Mouse (Mus musculus) retina, embryonic 14.5 days (tissue): ENCODE measurements around the gene Il24.

Experiments
- DNase-seq: peaks from one replicate; pipeline ENCODE4 v3.0.0-alpha.2; 2015; ENCODE audit warnings: low spot score

The Il24 gene

DNA sequence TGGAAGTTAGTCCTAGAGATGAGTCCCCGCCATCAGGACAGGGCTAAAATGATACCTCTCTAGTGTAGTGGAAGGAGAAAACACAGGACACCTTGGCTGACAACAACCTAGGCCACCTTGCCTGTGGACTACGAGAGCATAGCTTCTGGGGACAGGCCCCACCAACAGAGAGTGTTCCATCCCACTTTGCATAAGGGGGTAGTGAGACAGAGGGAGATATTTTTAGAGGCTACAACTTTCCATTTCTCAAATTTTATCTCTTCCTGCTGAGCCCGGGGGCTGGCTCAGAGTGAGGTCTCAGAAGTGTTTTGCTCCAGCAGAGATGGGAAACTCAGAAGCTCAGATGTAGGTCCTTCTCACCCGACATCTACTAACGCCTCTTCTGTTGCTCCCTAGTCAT, 36.8 kb downstream of the Il24 start:
- no peak for DNase-seq

DNA sequence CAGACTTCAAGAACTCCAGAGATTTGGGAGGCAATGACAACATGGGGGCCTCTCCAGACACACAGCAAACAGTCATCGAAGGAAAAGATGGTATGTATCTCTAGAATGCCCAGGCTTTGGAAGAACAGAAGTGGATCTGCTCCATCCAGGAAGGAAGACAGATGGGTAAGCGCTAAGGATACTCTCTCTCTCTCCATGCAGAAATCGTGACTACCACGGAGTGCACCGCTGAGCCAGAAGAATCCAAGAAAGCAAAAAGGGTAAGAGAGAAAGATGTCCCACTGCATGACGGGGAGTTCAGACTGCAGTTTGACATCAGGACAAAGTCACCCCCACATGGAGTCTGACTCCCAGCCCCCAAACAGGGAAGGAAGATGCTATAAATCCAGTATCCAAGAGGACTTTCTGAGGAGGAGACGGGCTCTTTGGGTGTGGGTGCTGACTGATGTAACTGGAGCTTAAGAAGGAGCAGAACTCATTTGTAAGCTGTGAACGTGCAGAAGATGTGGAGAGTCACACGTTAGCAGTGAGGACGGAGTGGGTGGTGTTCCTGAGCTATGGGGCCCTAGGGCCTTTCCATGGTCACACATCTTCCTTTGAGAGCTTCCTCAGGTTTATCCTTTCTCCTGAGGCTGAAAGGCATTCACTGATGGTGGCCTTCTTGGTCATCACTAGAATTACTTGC, 37.6 kb downstream of the Il24 start:
- no peak for DNase-seq

DNA sequence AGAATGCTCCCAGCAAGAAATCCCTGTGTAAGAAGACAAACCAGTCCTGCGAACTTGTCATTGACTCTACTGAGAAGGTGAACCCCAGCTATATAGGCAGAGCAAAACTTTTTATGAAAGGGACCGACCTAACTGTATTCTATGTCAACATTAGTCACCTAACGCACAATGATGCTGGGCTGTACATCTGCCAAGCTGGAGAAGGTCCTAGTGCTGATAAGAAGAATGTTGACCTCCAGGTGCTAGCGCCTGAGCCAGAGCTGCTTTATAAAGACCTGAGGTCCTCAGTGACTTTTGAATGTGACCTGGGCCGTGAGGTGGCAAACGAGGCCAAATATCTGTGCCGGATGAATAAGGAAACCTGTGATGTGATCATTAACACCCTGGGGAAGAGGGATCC, 42.7 kb downstream of the Il24 start:
- no peak for DNase-seq

DNA sequence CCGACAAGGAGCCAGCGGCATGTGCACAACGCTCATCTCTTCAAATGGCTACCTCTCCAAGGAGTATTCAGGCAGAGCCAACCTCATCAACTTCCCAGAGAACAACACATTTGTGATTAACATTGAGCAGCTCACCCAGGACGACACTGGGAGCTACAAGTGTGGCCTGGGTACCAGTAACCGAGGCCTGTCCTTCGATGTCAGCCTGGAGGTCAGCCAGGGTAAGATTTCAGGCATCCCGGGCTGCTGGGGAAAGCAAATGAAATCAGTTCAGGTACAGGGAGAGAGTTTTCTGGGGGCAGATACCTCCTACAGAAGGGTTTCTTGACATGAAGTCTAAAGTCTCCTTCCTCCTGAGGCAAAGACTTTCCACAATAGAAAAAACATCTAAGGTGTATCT, 45.6 kb downstream of the Il24 start:
- no peak for DNase-seq

DNA sequence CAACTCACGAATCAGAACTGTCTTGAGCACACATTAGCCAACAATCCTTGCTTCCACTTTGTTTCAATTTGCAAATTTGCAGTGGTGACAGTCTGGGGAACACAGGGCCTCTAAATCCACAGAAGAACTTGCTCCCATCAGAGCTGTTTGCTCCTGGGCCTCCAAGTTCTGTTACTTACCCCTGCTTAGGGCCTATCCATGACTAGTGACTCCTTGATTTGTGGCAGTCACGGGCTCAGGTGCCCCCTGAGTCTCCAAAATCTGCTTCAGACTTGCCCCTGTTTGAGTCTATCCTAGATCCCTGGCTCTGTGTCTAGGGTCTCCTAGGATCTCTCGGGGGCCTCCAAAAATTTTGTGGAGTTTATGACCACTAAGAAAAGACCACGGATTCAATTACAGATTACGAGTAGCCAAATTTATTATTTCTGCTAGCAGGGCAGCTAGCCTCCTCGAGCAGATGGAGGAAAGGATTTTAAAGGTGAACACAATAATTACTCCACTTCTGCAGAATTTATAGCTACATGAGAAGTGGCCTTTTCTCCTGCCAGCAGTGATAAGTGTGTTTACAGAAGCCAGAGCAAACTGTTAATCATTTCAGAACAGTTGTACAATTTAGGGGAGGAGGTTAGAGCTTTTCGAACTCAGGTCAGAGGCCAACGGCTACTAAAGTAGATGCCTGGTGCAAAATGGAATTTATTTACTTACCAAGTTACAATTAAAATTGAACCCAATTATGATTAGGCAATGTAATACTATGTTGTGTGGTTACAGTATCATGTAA, 46.5 kb downstream of the Il24 start:
- DNase-seq = no peak

DNA sequence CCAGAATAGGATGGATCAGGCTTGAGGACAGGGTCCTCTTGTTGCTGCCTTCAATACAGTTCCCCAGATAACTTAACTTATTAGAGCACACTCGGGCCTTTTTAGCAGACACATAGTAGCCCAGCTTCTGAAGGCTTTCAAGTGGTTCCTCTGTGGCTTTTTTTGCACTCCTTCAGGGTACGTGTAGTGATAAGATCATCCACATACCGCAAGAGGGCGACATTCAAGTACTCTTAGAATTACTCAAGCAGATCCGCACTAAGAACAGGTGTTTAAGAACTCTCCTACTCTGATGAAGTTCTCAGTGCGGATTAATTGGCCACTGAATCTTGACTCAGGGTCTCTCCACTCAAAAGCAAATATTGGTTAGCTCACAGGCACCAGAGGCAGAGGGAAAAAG, 49.0 kb downstream of the Il24 start:
- peak; percentile 23 for DNase-seq

DNA sequence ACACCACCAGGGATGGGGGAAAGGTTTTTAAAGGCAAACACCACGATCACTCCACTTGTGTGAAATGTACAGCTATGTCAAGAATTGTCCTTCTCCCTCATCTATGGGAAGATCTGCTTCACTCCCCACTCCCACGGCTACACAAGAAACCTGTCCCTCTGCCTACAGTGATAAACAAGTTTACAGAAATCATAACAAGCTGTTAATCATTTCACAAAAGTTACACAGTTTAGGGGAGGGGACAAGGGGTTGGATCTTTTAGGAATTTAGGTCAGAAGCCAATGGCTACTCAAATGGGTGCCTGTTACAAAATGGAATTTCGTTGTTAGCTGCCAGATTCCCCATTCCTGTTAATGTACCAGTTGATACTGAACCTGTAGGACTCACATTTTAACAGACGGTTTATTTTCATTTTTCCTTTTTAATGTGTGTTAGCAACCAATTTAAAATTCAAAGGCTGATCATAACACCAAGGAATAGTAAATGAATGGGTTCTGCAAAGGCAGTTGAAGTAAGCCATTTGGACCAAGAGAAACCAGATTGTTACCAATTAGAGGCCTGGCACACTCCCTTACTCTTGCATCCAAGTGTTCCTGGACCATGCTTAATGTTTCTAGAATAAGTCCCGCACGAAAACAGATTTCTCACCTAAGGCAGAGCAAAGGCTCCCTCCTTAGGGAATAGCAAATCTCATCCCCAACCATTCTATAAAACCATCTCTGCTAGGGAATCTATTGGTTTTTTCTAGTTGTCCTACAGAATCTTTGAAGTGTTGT, 51.9 kb downstream of the Il24 start:
- DNase-seq = no peak

DNA sequence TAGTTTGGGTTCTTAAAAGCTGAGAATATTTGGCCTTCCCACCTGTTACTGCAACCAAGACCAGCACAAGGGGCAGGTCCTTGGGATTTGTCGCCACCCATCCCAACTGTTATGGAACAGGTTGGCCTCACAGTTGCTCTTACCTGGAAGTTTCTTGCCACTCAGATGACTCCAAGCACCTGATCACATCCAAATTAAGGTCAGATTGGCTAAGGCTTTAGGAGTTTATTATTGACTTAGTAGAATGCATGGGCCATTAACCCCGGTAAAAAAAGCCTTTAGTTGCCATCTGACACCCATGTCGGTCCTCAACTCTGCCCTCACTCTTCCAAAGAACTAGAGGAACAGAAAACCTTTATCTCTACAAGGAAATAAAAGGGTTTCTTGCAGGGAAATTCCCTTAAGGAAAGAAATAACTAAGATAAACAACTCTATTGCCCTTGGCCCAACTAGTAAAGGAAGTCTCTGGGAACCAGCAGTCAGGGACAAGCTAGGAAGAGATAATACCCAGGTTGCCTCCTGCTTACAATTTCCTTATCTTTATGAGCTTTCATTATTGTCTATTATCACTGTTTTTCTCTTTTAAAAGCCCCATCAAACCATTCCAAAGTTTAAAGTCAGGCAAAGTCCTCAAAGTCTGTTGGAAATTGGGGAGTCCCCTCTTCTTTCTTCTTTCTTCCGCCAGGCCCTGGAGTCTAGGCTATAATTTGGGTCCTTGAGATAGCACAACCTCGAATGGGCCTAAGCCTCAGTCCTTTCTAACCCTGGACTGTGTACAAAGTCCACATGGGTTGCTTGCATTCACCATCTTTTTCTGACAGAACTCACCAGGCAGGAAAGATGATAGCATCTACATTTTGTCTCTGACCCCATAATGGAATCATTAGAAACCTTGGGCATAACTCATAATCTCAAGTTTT, 54.8 kb downstream of the Il24 start:
- DNase-seq = no peak
